Mouse (Mus musculus): Measurements from ENCODE around the gene Mcrip1. TPM values are rescaled to one million over a fixed set of nuclear protein-coding genes. Genes with fewer than 3 reads are reported as not detected.
A peak's percentile ranks its signal among the peaks of the same experiment; 100 is the strongest.

The Mcrip1 gene
- polyA plus RNA-seq, 1 experiment from 2014 or later: 46.9 TPM

DNA sequence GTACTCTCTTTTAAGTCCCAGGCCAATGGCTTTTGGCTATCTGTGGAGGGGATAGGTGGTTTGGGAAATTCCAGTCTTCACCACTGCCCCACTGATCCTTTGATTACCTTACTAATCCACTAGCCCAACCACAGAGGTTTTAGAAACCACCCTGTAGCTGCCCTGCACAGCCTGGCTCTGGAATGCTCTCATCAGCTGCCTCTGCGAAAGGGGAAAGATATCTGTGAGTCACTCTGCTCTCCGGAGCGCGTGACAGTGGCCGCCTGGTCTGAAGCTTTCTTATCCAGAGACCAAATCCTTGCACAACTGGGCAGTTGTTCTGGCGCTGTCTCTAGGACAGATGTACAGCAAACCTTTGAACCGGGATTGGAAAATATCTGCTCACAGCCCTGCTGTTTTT lies 5.3 kb upstream of the Mcrip1 start:
- H3K4me1 ChIP-seq (replicated peaks): peaks cover 8% of the 10 kb centered on the region
- WGBS (ENCODE audit: insufficient replicate concordance): 55% methylated on average over 7 of the region's 7 CpGs
- no peaks in the 10 kb centered on the region for H3K27me3 ChIP-seq
- H3K4me2 ChIP-seq: no peak overlapping the region
- H3K27ac ChIP-seq: no peak overlapping the region
- no peak overlapping the region for H3K4me3 ChIP-seq (replicated peaks)
- H3K9me3 ChIP-seq (replicated peaks): no peaks in the 10 kb centered on the region
- peaks cover 7% of the 10 kb centered on the region for H3K36me3 ChIP-seq
- DNase-seq: no peak
- no peak for ATAC-seq (ENCODE audit: low read depth)
- H3K9ac ChIP-seq: no peak overlapping the region

DNA sequence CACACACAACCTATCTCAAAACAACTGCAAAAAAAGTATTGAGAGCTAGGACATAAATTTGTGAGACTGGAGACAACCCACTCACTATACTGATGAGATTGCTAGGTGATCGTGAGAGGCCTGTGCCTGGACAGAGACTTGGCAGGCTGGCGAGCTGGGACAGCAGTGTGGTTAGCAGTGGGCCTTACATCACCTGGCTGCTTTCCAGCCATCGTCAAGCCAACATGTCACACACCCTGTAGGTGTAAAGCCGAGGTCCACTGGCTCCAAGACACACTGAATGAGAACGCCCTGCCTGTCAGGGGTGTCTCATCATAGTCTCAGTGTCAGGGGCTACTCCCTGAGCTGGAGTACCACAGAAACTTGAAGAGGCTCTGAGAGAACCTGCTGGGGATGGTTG lies 3.2 kb upstream of the Mcrip1 start:
- no peak overlapping the region for H3K9ac ChIP-seq
- DNase-seq (no peak), ATAC-seq (ENCODE audit: low read depth) (no peak)
- H3K36me3 ChIP-seq: no peaks in the 10 kb centered on the region
- no peaks in the 10 kb centered on the region for H3K9me3 ChIP-seq (replicated peaks)
- H3K27ac ChIP-seq: no peak overlapping the region
- 62% methylated on average over 5 of the region's 5 CpGs for WGBS (ENCODE audit: insufficient replicate concordance)
- H3K4me1 ChIP-seq (replicated peaks): peaks cover 27% of the 10 kb centered on the region
- no peaks in the 10 kb centered on the region for H3K27me3 ChIP-seq
- H3K4me3 ChIP-seq (replicated peaks): no peak overlapping the region
- H3K4me2 ChIP-seq: no peak overlapping the region

DNA sequence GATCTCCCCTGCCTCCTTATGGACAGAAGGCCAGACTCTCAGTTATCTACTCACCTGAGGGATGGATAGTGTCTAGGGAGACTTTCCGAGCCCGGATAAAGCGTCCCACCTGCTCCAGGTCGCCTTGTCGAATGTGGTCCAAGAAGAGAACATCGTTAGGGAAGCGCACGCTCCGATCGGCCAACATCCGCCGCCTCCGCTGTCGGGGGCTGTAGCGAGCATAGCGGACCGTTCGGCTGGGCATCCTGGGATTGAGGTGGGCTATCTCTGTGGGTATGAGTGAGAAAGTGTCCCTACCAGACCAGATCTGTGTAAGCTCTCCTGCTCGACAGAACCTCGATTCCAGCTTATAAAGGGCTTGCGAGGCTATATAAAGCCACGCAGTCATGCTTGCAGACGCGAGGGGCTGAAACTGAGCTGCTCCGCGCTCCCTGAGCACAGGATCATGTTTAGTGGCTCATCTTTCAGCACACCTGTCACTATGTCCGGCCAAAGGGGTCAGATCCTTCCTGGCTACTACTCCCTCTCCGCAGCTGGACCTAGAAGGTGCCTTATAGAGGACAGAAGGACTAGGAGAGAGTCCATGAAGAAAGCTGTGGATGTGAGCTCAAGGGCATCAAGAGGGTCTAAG lies 1.4 kb upstream of the Mcrip1 start, which contains the start of gene Ppp1r27:
Ppp1r27 (minus strand) TSS at position 323 of the 631 bp plus-strand sequence.
- Histone ChIP-seq H3K4me2 (peak within 1 kb of the TSS; percentile 97), H3K9me3 (replicated peaks) (no peaks in the 10 kb centered on the region), H3K4me3 (replicated peaks) (peak within 1 kb of the TSS; percentile 84), H3K9ac (peak within 1 kb of the TSS; percentile 97), H3K36me3 (no peaks in the 10 kb centered on the region), H3K27ac (peak within 1 kb of the TSS; percentile 97), H3K4me1 (replicated peaks) (peaks cover 45% of the 10 kb centered on the region), H3K27me3 (no peaks in the 10 kb centered on the region)
- 89% methylated on average over 28 of the region's 28 CpGs for WGBS (ENCODE audit: insufficient replicate concordance)
- no peak for DNase-seq
- ATAC-seq (ENCODE audit: low read depth): no peak

GRCm38 (mm10) chr11:120549986-120550809 lies 671 bp upstream of the Mcrip1 start:
- Histone ChIP-seq H3K27ac (peak overlapping the region; percentile 97), H3K9me3 (replicated peaks) (no peaks in the 10 kb centered on the region), H3K4me3 (replicated peaks) (peak overlapping the region; percentile 84), H3K4me1 (replicated peaks) (peaks cover 50% of the 10 kb centered on the region), H3K27me3 (no peaks in the 10 kb centered on the region), H3K36me3 (no peaks in the 10 kb centered on the region), H3K4me2 (peak overlapping the region; percentile 97), H3K9ac (peak overlapping the region; percentile 97)
- no peak for DNase-seq
- 66% methylated on average over 11 of the region's 11 CpGs for WGBS (ENCODE audit: insufficient replicate concordance)
- ATAC-seq (ENCODE audit: low read depth): no peak

DNA sequence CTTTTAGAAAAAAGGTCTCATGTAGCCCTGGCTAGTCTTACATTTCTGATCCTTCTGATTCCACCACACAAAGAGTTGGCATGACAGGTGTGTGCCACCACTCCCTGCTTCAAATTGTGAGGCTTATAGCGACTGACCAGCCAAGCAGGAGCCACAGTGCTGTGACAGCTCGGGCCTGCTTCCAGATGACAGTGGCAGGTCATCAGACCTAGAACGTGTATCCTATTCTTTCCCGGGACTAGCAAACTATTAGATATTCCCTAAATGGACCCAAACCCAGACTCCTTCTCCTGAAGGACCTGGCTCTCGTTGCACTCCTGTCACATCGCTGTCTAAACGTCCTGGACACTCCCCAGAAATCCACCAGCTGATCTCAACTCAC lies 750 bp downstream of the Mcrip1 start:
- Histone ChIP-seq H3K27me3 (no peaks in the 10 kb centered on the region), H3K4me3 (replicated peaks) (peak overlapping the region; percentile 84), H3K9me3 (replicated peaks) (no peaks in the 10 kb centered on the region), H3K4me1 (replicated peaks) (peaks cover 54% of the 10 kb centered on the region), H3K36me3 (peaks cover 13% of the 10 kb centered on the region), H3K27ac (peak overlapping the region; percentile 97), H3K4me2 (peak overlapping the region; percentile 97), H3K9ac (peak overlapping the region; percentile 97)
- no peak for ATAC-seq (ENCODE audit: low read depth)
- DNase-seq: no peak
- 17% methylated on average over 7 of the region's 7 CpGs for WGBS (ENCODE audit: insufficient replicate concordance)

DNA sequence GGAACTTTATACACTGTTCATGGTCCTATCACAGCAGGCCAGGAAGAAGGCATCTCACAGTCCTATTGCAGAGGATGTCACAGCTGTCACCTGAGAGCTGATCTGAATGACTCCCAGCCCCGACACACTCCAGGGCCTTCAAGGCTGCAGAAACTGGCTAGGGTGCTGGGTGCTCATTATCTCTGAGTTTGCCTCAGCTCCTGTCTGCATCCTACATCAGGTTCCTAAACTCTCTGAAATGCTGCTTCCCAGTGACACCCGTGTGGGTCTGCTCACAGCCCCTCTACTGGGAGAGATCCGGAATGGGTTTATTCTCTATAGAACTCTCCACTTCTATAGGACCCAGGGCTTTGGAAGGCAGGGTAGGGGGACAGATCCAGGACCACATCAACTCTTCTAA lies 1.3 kb downstream of the Mcrip1 start:
- H3K9me3 ChIP-seq (replicated peaks): no peaks in the 10 kb centered on the region
- H3K27me3 ChIP-seq: no peaks in the 10 kb centered on the region
- H3K4me1 ChIP-seq (replicated peaks): peaks cover 54% of the 10 kb centered on the region
- H3K9ac ChIP-seq: peak overlapping the region; percentile 97
- H3K4me2 ChIP-seq: peak overlapping the region; percentile 97
- WGBS (ENCODE audit: insufficient replicate concordance): 74% methylated on average over 3 of the region's 3 CpGs
- H3K4me3 ChIP-seq (replicated peaks): peak overlapping the region; percentile 84
- DNase-seq (no peak), ATAC-seq (ENCODE audit: low read depth) (no peak)
- H3K36me3 ChIP-seq: peaks cover 18% of the 10 kb centered on the region
- H3K27ac ChIP-seq: peak overlapping the region; percentile 97

DNA sequence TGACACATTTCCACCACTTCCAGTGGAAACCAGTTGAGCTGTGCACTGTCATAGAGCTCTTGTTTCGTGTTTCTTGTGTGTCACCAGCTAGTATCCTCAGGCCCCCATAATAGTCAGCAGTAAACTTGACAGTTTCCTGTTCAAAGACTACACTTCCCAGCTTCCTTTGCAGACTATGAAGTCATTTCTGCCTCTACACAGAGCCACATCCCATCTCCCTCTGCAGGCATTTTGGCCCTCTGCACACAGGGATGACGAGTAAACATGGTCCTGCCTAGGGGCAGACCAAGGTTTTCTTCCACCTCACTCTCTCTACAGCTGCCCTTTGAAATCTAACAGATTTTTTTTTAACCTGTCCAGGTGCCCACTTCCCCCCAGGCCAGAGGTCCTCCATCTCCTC lies 2.1 kb downstream of the Mcrip1 start:
- Histone ChIP-seq H3K4me2 (0 out of 2 replicates have a peak overlapping the region, but pooled peaks have one; percentile 97), H3K9me3 (replicated peaks) (no peaks in the 10 kb centered on the region), H3K36me3 (peaks cover 25% of the 10 kb centered on the region), H3K9ac (0 out of 2 replicates have a peak overlapping the region, but pooled peaks have one; percentile 97), H3K27me3 (no peaks in the 10 kb centered on the region), H3K4me3 (replicated peaks) (no peak overlapping the region), H3K4me1 (replicated peaks) (peaks cover 54% of the 10 kb centered on the region), H3K27ac (peak overlapping the region; percentile 97)
- whole genome bisulfite sequencing (ENCODE audit: insufficient replicate concordance): 39% methylated on average over 2 of the region's 2 CpGs
- no peak for ATAC-seq (ENCODE audit: low read depth)
- DNase-seq: no peak

GRCm38 (mm10) chr11:120545964-120546363 lies 3.6 kb downstream of the Mcrip1 start:
- Histone ChIP-seq H3K27me3 (no peaks in the 10 kb centered on the region), H3K4me1 (replicated peaks) (peaks cover 54% of the 10 kb centered on the region), H3K36me3 (peaks cover 28% of the 10 kb centered on the region), H3K9ac (0 out of 2 replicates have a peak overlapping the region, but pooled peaks have one; percentile 9), H3K27ac (no peak overlapping the region), H3K4me2 (no peak overlapping the region), H3K9me3 (replicated peaks) (no peaks in the 10 kb centered on the region), H3K4me3 (replicated peaks) (no peak overlapping the region)
- ATAC-seq (ENCODE audit: low read depth) (no peak), DNase-seq (no peak)
- whole genome bisulfite sequencing (ENCODE audit: insufficient replicate concordance): 80% methylated on average over 3 of the region's 3 CpGs

DNA sequence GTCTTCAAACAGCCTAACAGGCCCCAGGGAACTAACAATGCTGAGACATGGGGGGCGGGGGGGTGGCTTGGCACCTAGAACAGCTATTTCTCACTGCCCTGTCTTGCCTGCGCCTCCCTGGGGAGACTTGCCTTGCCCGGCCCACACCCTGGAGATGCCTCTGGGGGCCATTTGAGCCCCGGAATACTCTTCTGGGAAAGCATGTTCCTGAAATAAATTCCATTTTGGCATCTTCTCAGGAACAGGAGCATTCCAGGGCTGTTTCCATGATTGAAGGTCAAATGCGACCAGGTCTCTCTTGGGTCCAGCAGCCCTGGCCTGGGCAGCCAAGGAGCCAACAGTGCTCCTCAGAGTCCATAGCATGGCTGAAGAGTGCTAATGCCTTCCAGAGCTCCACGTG lies 7.2 kb downstream of the Mcrip1 start:
- peaks cover 47% of the 10 kb centered on the region for H3K4me1 ChIP-seq (replicated peaks)
- DNase-seq (no peak), ATAC-seq (ENCODE audit: low read depth) (no peak)
- H3K9ac ChIP-seq: no peak overlapping the region
- no peaks in the 10 kb centered on the region for H3K27me3 ChIP-seq
- H3K9me3 ChIP-seq (replicated peaks): no peaks in the 10 kb centered on the region
- 80% methylated on average over 6 of the region's 6 CpGs for WGBS (ENCODE audit: insufficient replicate concordance)
- H3K4me2 ChIP-seq: no peak overlapping the region
- peaks cover 28% of the 10 kb centered on the region for H3K36me3 ChIP-seq
- H3K27ac ChIP-seq: no peak overlapping the region
- no peak overlapping the region for H3K4me3 ChIP-seq (replicated peaks)

GRCm38 (mm10) chr11:120541907-120542306 lies 7.6 kb downstream of the Mcrip1 start:
- H3K4me3 ChIP-seq (replicated peaks): no peak overlapping the region
- DNase-seq: peak; percentile 17
- ATAC-seq (ENCODE audit: low read depth): no peak
- H3K9ac ChIP-seq: no peak overlapping the region
- H3K27me3 ChIP-seq: 0 out of 2 replicates have a peak, but pooled peaks cover 2% of the 10 kb centered on the region
- no peak overlapping the region for H3K27ac ChIP-seq
- H3K9me3 ChIP-seq (replicated peaks): no peaks in the 10 kb centered on the region
- peaks cover 28% of the 10 kb centered on the region for H3K36me3 ChIP-seq
- peaks cover 42% of the 10 kb centered on the region for H3K4me1 ChIP-seq (replicated peaks)
- H3K4me2 ChIP-seq: no peak overlapping the region
- WGBS (ENCODE audit: insufficient replicate concordance): 51% methylated on average over 4 of the region's 4 CpGs

DNA sequence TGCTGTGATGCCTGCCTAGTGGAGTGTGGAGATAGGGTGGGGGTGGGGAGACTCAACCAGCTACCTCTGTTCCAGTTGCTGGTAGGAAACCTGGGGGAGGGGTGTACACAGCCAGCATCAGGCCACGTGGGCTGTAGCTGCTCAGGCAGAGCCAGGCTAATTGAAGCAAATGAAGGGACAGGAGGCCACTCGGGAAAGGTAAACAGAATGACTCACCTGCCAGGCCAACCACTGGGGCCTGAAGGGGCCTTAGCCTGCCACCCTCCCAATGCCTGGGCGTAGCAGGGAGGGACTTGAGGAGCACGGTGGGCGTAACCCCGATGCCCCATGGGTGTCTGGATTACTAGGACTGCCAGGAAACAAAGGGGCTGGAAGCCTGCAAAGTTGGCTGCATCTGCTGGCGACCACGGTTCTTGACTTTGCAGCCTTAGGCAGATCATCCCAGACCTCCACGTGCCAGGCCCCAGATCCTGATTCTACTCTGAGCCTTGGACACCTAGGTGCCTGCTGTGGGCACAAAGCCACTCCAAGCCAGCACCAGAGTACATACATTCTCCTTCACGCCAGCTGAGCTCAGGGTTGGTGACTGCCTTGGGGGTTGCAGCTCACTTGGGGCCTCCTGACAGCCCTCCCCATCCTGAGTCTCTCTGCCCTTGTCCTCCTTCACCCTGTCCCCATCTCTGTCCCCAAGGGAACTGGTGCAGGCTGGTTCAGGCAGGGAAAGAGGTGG lies 10.1 kb downstream of the Mcrip1 start:
- Histone ChIP-seq H3K27ac (peak overlapping the region; percentile 21), H3K4me1 (replicated peaks) (peaks cover 23% of the 10 kb centered on the region), H3K9ac (no peak overlapping the region), H3K4me2 (no peak overlapping the region), H3K4me3 (replicated peaks) (no peak overlapping the region), H3K36me3 (peaks cover 22% of the 10 kb centered on the region), H3K9me3 (replicated peaks) (no peaks in the 10 kb centered on the region), H3K27me3 (peaks cover 13% of the 10 kb centered on the region)
- no peak for DNase-seq
- peak; percentile 62 for ATAC-seq (ENCODE audit: low read depth)
- WGBS (ENCODE audit: insufficient replicate concordance): 39% methylated on average over 10 of the region's 10 CpGs

Data from liver, embryonic 13.5 days (tissue).